In the genomic region with DNA sequence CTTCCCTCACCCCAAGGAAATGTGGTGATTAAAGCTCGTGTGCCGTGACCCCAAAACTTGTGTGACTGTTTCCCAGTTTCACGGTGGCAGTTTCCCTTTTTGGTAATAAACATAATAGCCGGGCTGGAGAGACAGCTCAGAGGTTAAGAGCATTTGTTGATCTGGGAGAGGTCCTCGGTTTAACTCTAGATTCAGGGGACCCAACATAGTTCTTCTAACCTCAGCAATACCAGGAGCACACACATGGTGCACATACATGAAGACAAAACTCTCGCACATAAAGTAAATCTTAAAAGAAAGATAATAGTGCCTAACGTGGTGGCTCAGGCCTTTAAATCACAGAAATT, we compare ENCODE assay signal across 8 mouse cellular contexts. TPM values are rescaled to one million over a fixed set of nuclear protein-coding genes. Genes with fewer than 3 reads are reported as not detected.
A peak's percentile ranks its signal among the peaks of the same experiment; 100 is the strongest.
DNase-seq lines count a peak whose midpoint lies in the region; ATAC-seq and TF ChIP-seq lines count a peak whose summit lies in the region.

No protein-coding gene starts in this region.

- no peak for TF ChIP-seq CTCF in lung, embryonic 14.5 days (IDR thresholded peaks at IDR 0.05; ENCODE audit: low read depth)

- peak overlapping the region; percentile 73 for H3K4me3 ChIP-seq in lung, embryonic 14.5 days (ENCODE audit: low read depth, low read length)
- peak overlapping the region; percentile 76 for H3K4me3 ChIP-seq in embryonic facial prominence, embryonic 14.5 days (ENCODE audit: low read depth, low read length)
- peak overlapping the region; percentile 70 for H3K4me3 ChIP-seq in intestine, embryonic 15.5 days (replicated peaks)
- H3K4me3 ChIP-seq in neural tube, embryonic 13.5 days = peak overlapping the region; percentile 70

- WGBS in lung, embryonic 14.5 days = 19% methylated on average over 7 of the region's 7 CpGs
- WGBS in embryonic facial prominence, embryonic 14.5 days = 28% methylated on average over 7 of the region's 7 CpGs
- WGBS in intestine, embryonic 15.5 days = 16% methylated on average over 7 of the region's 7 CpGs
- WGBS in neural tube, embryonic 13.5 days = 25% methylated on average over 7 of the region's 7 CpGs

- H3K4me2 ChIP-seq in lung, embryonic 14.5 days = peak overlapping the region; percentile 62
- peak overlapping the region; percentile 74 for H3K4me2 ChIP-seq in embryonic facial prominence, embryonic 14.5 days (ENCODE audit: low read depth, low read length)
- peak overlapping the region; percentile 67 for H3K4me2 ChIP-seq in intestine, embryonic 15.5 days (replicated peaks)
- peak overlapping the region; percentile 67 for H3K4me2 ChIP-seq in neural tube, embryonic 13.5 days

- no peaks in the 10 kb centered on the region for H3K9me3 ChIP-seq in lung, embryonic 14.5 days (ENCODE audit: low read depth, low read length)
- H3K9me3 ChIP-seq in embryonic facial prominence, embryonic 14.5 days (ENCODE audit: control insufficient read depth, low read length) = no peaks in the 10 kb centered on the region
- H3K9me3 ChIP-seq in intestine, embryonic 15.5 days = no peaks in the 10 kb centered on the region
- no peaks in the 10 kb centered on the region for H3K9me3 ChIP-seq in neural tube, embryonic 13.5 days

- peak overlapping the region; percentile 90 for H3K9ac ChIP-seq in lung, embryonic 14.5 days
- H3K9ac ChIP-seq in embryonic facial prominence, embryonic 14.5 days (ENCODE audit: low read depth, low read length) = peak overlapping the region; percentile 92
- H3K9ac ChIP-seq in intestine, embryonic 15.5 days = peak overlapping the region; percentile 62
- H3K9ac ChIP-seq in neural tube, embryonic 13.5 days = peak overlapping the region; percentile 70

- DNase-seq in lung, embryonic 14.5 days = no peak
- no peak for DNase-seq in lung, adult 18-20 months
- DNase-seq in embryonic facial prominence, embryonic 14.5 days (ENCODE audit: low spot score) = no peak
- no peak for DNase-seq in left cerebral cortex, adult 8-10 months (ENCODE audit: low spot score in 2 of 2)
- no peak for DNase-seq in Muller cell, postnatal 12 days (ENCODE audit: inconsistent ontology term)
- DNase-seq in cerebellum, postnatal 4 days (ENCODE audit: low spot score in 2 of 2) = no peak

- ATAC-seq in lung, embryonic 14.5 days (ENCODE audit: insufficient read depth) = peak; percentile 15; the same call in 1 of the 2 replicates
- ATAC-seq in embryonic facial prominence, embryonic 14.5 days (ENCODE audit: low read depth) = no peak; the same call in 1 of the 2 replicates
- peak; percentile 70 for ATAC-seq in intestine, embryonic 15.5 days
- peak; percentile 58 for ATAC-seq in neural tube, embryonic 13.5 days (ENCODE audit: low read depth)

- no peaks in the 10 kb centered on the region for H3K4me1 ChIP-seq in lung, embryonic 14.5 days (ENCODE audit: insufficient read depth)
- no peaks in the 10 kb centered on the region for H3K4me1 ChIP-seq in embryonic facial prominence, embryonic 14.5 days (ENCODE audit: control insufficient read depth, insufficient read depth, low read length)
- H3K4me1 ChIP-seq in intestine, embryonic 15.5 days (replicated peaks) = no peaks in the 10 kb centered on the region
- H3K4me1 ChIP-seq in neural tube, embryonic 13.5 days (replicated peaks) = peaks cover 13% of the 10 kb centered on the region

- no peak overlapping the region for H3K27ac ChIP-seq in lung, embryonic 14.5 days (ENCODE audit: low read depth)
- peak overlapping the region; percentile 65; the same call in 1 of the 2 replicates for H3K27ac ChIP-seq in embryonic facial prominence, embryonic 14.5 days (replicated peaks; ENCODE audit: low read depth, low read length)
- H3K27ac ChIP-seq in intestine, embryonic 15.5 days = no peak overlapping the region
- H3K27ac ChIP-seq in neural tube, embryonic 13.5 days (replicated peaks) = peak overlapping the region; percentile 35; the same call in 1 of the 2 replicates

- H3K27me3 ChIP-seq in lung, embryonic 14.5 days (ENCODE audit: insufficient read depth, low read length) = no peaks in the 10 kb centered on the region
- H3K27me3 ChIP-seq in embryonic facial prominence, embryonic 14.5 days (replicated peaks; ENCODE audit: control insufficient read depth, insufficient read depth, low read length) = no peaks in the 10 kb centered on the region
- no peaks in the 10 kb centered on the region for H3K27me3 ChIP-seq in intestine, embryonic 15.5 days (replicated peaks)
- H3K27me3 ChIP-seq in neural tube, embryonic 13.5 days = no peaks in the 10 kb centered on the region

- H3K36me3 ChIP-seq in lung, embryonic 14.5 days (ENCODE audit: insufficient read depth) = peaks cover 15% of the 10 kb centered on the region
- H3K36me3 ChIP-seq in embryonic facial prominence, embryonic 14.5 days (ENCODE audit: control insufficient read depth, insufficient read depth, low read length) = peaks cover 22% of the 10 kb centered on the region
- 0 out of 2 replicates have a peak, but pooled peaks cover 2% of the 10 kb centered on the region for H3K36me3 ChIP-seq in intestine, embryonic 15.5 days
- peaks cover 23% of the 10 kb centered on the region for H3K36me3 ChIP-seq in neural tube, embryonic 13.5 days

RNA-seq across cellular contexts. Expression of gene Ndufs5, which starts 0.4 kb away (rescaled TPM):
- 313 TPM in 2 replicates for polyA plus RNA-seq in lung, embryonic 14.5 days (2014; fragmentation: Nextera tagmentation; extraction: Ambion mirVana)
- 367 and 408 TPM in 2 replicates for polyA plus RNA-seq in embryonic facial prominence, embryonic 14.5 days (2014; fragmentation: Nextera tagmentation; extraction: Ambion mirVana)
- polyA plus RNA-seq in intestine, embryonic 15.5 days (2015; fragmentation: Nextera tagmentation; extraction: Ambion mirVana) = 304 and 312 TPM in 2 replicates
- 469 and 474 TPM in 2 replicates for polyA plus RNA-seq in neural tube, embryonic 13.5 days (2015; fragmentation: Nextera tagmentation; extraction: Ambion mirVana)
- 100 to 1,000 TPM; 156 to 202 (median 174) TPM for total RNA-seq in left cerebral cortex, adult 8-10 months (2022)

RNA-seq across cellular contexts. Expression of gene Akirin1, which starts 31.7 kb away (rescaled TPM):
- polyA plus RNA-seq in lung, embryonic 14.5 days (2014; fragmentation: Nextera tagmentation; extraction: Ambion mirVana) = 48.0 and 49.6 TPM in 2 replicates
- polyA plus RNA-seq in embryonic facial prominence, embryonic 14.5 days (2014; fragmentation: Nextera tagmentation; extraction: Ambion mirVana) = 60.2 and 64.0 TPM in 2 replicates
- polyA plus RNA-seq in intestine, embryonic 15.5 days (2015; fragmentation: Nextera tagmentation; extraction: Ambion mirVana) = 40.6 and 45.4 TPM in 2 replicates
- polyA plus RNA-seq in neural tube, embryonic 13.5 days (2015; fragmentation: Nextera tagmentation; extraction: Ambion mirVana) = 81.7 and 88.7 TPM in 2 replicates
- total RNA-seq in left cerebral cortex, adult 8-10 months (2022) = 10 to 100 TPM; 50.2 to 59.8 (median 52.1) TPM

RNA-seq across cellular contexts. Expression of gene Macf1, which starts 34.2 kb away (rescaled TPM):
- 103 and 107 TPM in 2 replicates for polyA plus RNA-seq in lung, embryonic 14.5 days (2014; fragmentation: Nextera tagmentation; extraction: Ambion mirVana)
- 70.5 and 80.5 TPM in 2 replicates for polyA plus RNA-seq in embryonic facial prominence, embryonic 14.5 days (2014; fragmentation: Nextera tagmentation; extraction: Ambion mirVana)
- polyA plus RNA-seq in intestine, embryonic 15.5 days (2015; fragmentation: Nextera tagmentation; extraction: Ambion mirVana) = 28.0 and 28.9 TPM in 2 replicates
- polyA plus RNA-seq in neural tube, embryonic 13.5 days (2015; fragmentation: Nextera tagmentation; extraction: Ambion mirVana) = 57.7 and 59.3 TPM in 2 replicates
- 100 to 1,000 TPM; 214 to 262 (median 235) TPM for total RNA-seq in left cerebral cortex, adult 8-10 months (2022)

Comparison
In these comparisons a context has a peak if more than half of its experiments do, and no peak if none do; other contexts are left out.
1. H3K27ac ChIP-seq: peak in embryonic facial prominence, embryonic 14.5 days (single experiment) and neural tube, embryonic 13.5 days (single experiment); none in lung, embryonic 14.5 days (single experiment) and intestine, embryonic 15.5 days (single experiment).
2. Peak in every context shown above with its lines, with median percentiles within 50 percentile points of each other: H3K4me2 ChIP-seq, H3K4me3 ChIP-seq and H3K9ac ChIP-seq.